Comparison of ENCODE assay signal across 8 mouse cellular contexts in the genomic region with DNA sequence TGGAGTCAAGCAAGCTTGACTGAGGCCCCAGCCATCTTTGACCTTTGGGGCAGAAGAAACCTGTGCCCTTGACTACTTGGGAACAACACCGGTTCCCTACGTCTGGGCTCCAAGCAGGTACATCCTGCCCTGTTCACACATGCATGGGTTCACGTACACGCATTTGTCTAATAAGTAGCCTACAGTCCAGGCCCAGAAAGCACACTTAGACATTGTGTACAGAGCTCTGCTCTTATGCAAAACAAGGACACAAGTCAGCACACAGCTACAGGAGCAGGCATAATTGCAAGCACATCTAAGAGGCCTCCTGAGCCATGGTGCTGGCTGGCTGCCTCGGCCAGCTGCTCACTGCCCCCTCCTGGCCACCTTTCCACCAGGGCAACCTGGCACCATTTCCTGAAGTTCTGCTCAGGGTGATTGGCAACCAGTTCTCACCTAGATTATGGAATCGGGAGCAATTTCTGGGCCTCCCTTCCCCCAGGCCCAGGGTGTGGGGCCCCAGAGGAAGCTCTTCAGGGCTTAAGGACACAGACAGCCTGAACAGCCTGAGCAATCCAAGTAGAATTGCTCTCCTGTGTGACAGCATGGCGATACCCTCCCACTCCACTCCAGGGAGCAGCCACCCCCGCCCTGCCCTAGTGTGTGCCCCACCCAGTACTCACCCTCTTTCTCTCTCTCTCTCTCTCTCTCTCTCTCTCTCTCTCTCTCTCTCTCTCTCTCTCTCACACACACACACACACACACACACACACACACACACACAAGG. TPM values are rescaled to one million over a fixed set of nuclear protein-coding genes. Genes with fewer than 3 reads are reported as not detected.
DNase-seq lines count a peak whose midpoint lies in the region.

No protein-coding gene starts in this region.

- DNase-seq in embryo, embryonic 11 days = peak; percentile 54
- no peak for DNase-seq in embryo, embryonic 9.5 days (ENCODE audit: extremely low spot score)
- DNase-seq in adrenal gland, postnatal 10 days = peak; percentile 86
- peak; percentile 48 for DNase-seq in fibroblast of lung, adult 2 months (ENCODE audit: low read depth)
- peak; percentile 81 to 85 for DNase-seq in heart, postnatal 10 days
- peak; percentile 88 for DNase-seq in kidney, postnatal 14 days
- DNase-seq in lung, postnatal 4 days = peak; percentile 82
- peak; percentile 70 to 72 for DNase-seq in spleen, postnatal 36 days (ENCODE audit: low spot score in 2 of 2)

- intact Hi-C loops in heart, postnatal 10 days (cut with DNase I) = loop anchor here (2.0 kb wide), 1 partner anchor 190 kb away; the partner anchor contains the start of gene Ahdc1

RNA-seq across cellular contexts. Expression of gene Cd164l2, which starts 10.7 kb away (rescaled TPM):
- 1 to 10 TPM; 2.2 to 2.4 TPM for total RNA-seq in adrenal gland, postnatal 10 days (2021)
- total RNA-seq in heart, postnatal 10 days (2021) = not detected

RNA-seq across cellular contexts. Expression of gene Gpr3, which starts 11.1 kb away (rescaled TPM):
- under 1 TPM; 0.36 to 0.99 TPM for total RNA-seq in adrenal gland, postnatal 10 days (2021)
- total RNA-seq in heart, postnatal 10 days (2021) = under 1 TPM in 1 of 2 experiments, not detected in 1; 0.12 TPM

RNA-seq across cellular contexts. Expression of gene Map3k6, which starts 39.4 kb away (rescaled TPM):
- 10 to 100 TPM; 17.2 to 36.7 TPM for total RNA-seq in adrenal gland, postnatal 10 days (2021)
- total RNA-seq in heart, postnatal 10 days (2021) = 10 to 100 TPM in 1 of 2 experiments, 1 to 10 TPM in 1; 8.2 to 30.7 TPM
